ENCODE assay signal across 19 mouse cellular contexts in genomic region chr3:15231433-15231832, GRCm38 (mm10).
A peak's percentile ranks its signal among the peaks of the same experiment; 100 is the strongest.
DNase-seq lines count a peak whose midpoint lies in the region; ATAC-seq and TF ChIP-seq lines count a peak whose summit lies in the region.
"Had no signal": no experiment of that assay in that cellular context is flagged by ENCODE, and none has a peak within 500 bp of the region (broad histone marks: within the 10 kb centered on the region; RNA-seq: fewer than 3 reads in every experiment).

No protein-coding gene starts in this region.

- in situ Hi-C loops in CH12.LX (cut with MboI; ENCODE audit: low pct_ligation_motif_present, low pct_unique_long_range_greater_than_20kb, low sequenced_read_pairs), result loop anchor here (25.0 kb wide), 1 partner anchor 544 kb away; no protein-coding TSS in a partner anchor

- no peak overlapping the region for H3K27ac ChIP-seq in midbrain, embryonic 15.5 days
- no peak overlapping the region for H3K27ac ChIP-seq in midbrain, embryonic 13.5 days
- H3K27ac ChIP-seq in CH12.LX (ENCODE audit: insufficient read depth, low read depth), result no peak overlapping the region
- H3K27ac ChIP-seq in embryonic facial prominence, embryonic 14.5 days (replicated peaks; ENCODE audit: low read depth, low read length), result no peak overlapping the region
- H3K27ac ChIP-seq: forebrain, embryonic 15.5 days; heart, embryonic 10.5 days; hindbrain, embryonic 10.5 days; hindbrain, embryonic 14.5 days; intestine, embryonic 15.5 days had no signal

- no peaks in the 10 kb centered on the region for H3K79me2 ChIP-seq in CH12.LX (replicated peaks; ENCODE audit: control insufficient read depth, extremely low read depth, insufficient read depth, poor library complexity, severe bottlenecking)

- no peak for TF ChIP-seq CTCF in CH12.LX (conservative IDR thresholded peaks at IDR 0.05 in 1 of 2, IDR thresholded peaks at IDR 0.05 in 1 of 2; ENCODE audit: low read depth in 2 of 2, low read length in 2 of 2)

- no peak overlapping the region for H3K4me3 ChIP-seq in midbrain, embryonic 15.5 days
- H3K4me3 ChIP-seq in midbrain, embryonic 13.5 days (replicated peaks), result no peak overlapping the region
- H3K4me3 ChIP-seq in CH12.LX (replicated peaks in 1 of 3; ENCODE audit: low read depth in 2 of 3, low read length in 2 of 3, poor library complexity in 1 of 3), result no peak overlapping the region
- H3K4me3 ChIP-seq in embryonic facial prominence, embryonic 14.5 days (ENCODE audit: low read depth, low read length), result no peak overlapping the region
- H3K4me3 ChIP-seq: forebrain, embryonic 15.5 days; heart, embryonic 10.5 days; hindbrain, embryonic 10.5 days; intestine, embryonic 15.5 days had no signal

- 0 out of 2 replicates have a peak, but pooled peaks have one; percentile 42 for ATAC-seq in midbrain, embryonic 15.5 days (replicated peaks)
- no peak for ATAC-seq in midbrain, embryonic 13.5 days
- ATAC-seq in embryonic facial prominence, embryonic 14.5 days (ENCODE audit: low read depth), result 0 out of 2 replicates have a peak, but pooled peaks have one; percentile 22
- ATAC-seq: CD4-positive, CD25-positive, alpha-beta regulatory T cell, adult 4 months; forebrain, embryonic 15.5 days; intestine, embryonic 15.5 days had no signal

- no peaks in the 10 kb centered on the region for H3K9me3 ChIP-seq in midbrain, embryonic 15.5 days
- H3K9me3 ChIP-seq in midbrain, embryonic 13.5 days, result no peaks in the 10 kb centered on the region
- no peaks in the 10 kb centered on the region for H3K9me3 ChIP-seq in CH12.LX (replicated peaks; ENCODE audit: low read length)
- H3K9me3 ChIP-seq in embryonic facial prominence, embryonic 14.5 days (ENCODE audit: control insufficient read depth, low read length), result no peaks in the 10 kb centered on the region
- H3K9me3 ChIP-seq: forebrain, embryonic 15.5 days; heart, embryonic 10.5 days; hindbrain, embryonic 10.5 days; intestine, embryonic 15.5 days had no signal

- no peak for TF ChIP-seq RAD21 in CH12.LX (IDR thresholded peaks at IDR 0.05; ENCODE audit: low read depth, low read length)

- no peak overlapping the region for H3K4me2 ChIP-seq in midbrain, embryonic 15.5 days
- H3K4me2 ChIP-seq in midbrain, embryonic 13.5 days (replicated peaks), result no peak overlapping the region
- H3K4me2 ChIP-seq in CH12.LX (ENCODE audit: insufficient read depth, low read depth, poor library complexity, severe bottlenecking), result no peak overlapping the region; the same call in 1 of the 2 replicates
- H3K4me2 ChIP-seq in embryonic facial prominence, embryonic 14.5 days (ENCODE audit: low read depth, low read length), result no peak overlapping the region
- H3K4me2 ChIP-seq: forebrain, embryonic 15.5 days; hindbrain, embryonic 14.5 days; intestine, embryonic 15.5 days had no signal

- DNase-seq in CH12.LX (ENCODE audit: extremely low read depth), result no peak
- peak; percentile 34 for DNase-seq in embryonic facial prominence, embryonic 14.5 days (ENCODE audit: low spot score)
- no peak for DNase-seq in kidney, adult 18-20 months
- no peak for DNase-seq in thymus, postnatal 0 days (ENCODE audit: low spot score)
- no peak for DNase-seq in c-Kit-positive CD71-positive TER-119-positive erythroid progenitor cells, embryonic 14.5 days (ENCODE audit: low spot score)
- DNase-seq: adrenal gland, adult 2 months; adrenal gland, postnatal 25 days; cerebellum, adult 2 months; cerebellum, postnatal 10 days; heart, adult 18-20 months; heart, postnatal 14 days had no signal

- no peaks in the 10 kb centered on the region for H3K27me3 ChIP-seq in midbrain, embryonic 15.5 days (replicated peaks)
- no peaks in the 10 kb centered on the region for H3K27me3 ChIP-seq in midbrain, embryonic 13.5 days
- H3K27me3 ChIP-seq in CH12.LX (replicated peaks), result no peaks in the 10 kb centered on the region
- no peaks in the 10 kb centered on the region for H3K27me3 ChIP-seq in embryonic facial prominence, embryonic 14.5 days (replicated peaks; ENCODE audit: control insufficient read depth, insufficient read depth, low read length)
- H3K27me3 ChIP-seq: forebrain, embryonic 15.5 days; intestine, embryonic 15.5 days had no signal

- no peak for TF ChIP-seq EP300 in CH12.LX (IDR thresholded peaks at IDR 0.05; ENCODE audit: low read length)

- 45% methylated on average over 3 of the region's 3 CpGs for WGBS in midbrain, embryonic 15.5 days
- WGBS in midbrain, embryonic 13.5 days, result 51% methylated on average over 3 of the region's 3 CpGs
- WGBS in embryonic facial prominence, embryonic 14.5 days, result 19% methylated on average over 3 of the region's 3 CpGs

- no peak overlapping the region for H3K9ac ChIP-seq in midbrain, embryonic 15.5 days
- no peak overlapping the region for H3K9ac ChIP-seq in midbrain, embryonic 13.5 days (replicated peaks)
- no peak overlapping the region for H3K9ac ChIP-seq in CH12.LX (ENCODE audit: insufficient read depth, low read depth)
- no peak overlapping the region for H3K9ac ChIP-seq in embryonic facial prominence, embryonic 14.5 days (ENCODE audit: low read depth, low read length)
- H3K9ac ChIP-seq: forebrain, embryonic 15.5 days; hindbrain, embryonic 14.5 days; intestine, embryonic 15.5 days had no signal

- H3K4me1 ChIP-seq in midbrain, embryonic 15.5 days, result no peaks in the 10 kb centered on the region
- no peaks in the 10 kb centered on the region for H3K4me1 ChIP-seq in midbrain, embryonic 13.5 days (replicated peaks)
- peaks cover 11 to 39% of the 10 kb centered on the region in 2 experiments; a peak in 3 of 4 replicates for H3K4me1 ChIP-seq in CH12.LX (ENCODE audit: control insufficient read depth in 1 of 2, insufficient read depth in 2 of 2)
- H3K4me1 ChIP-seq in embryonic facial prominence, embryonic 14.5 days (ENCODE audit: control insufficient read depth, insufficient read depth, low read length), result no peaks in the 10 kb centered on the region
- H3K4me1 ChIP-seq: forebrain, embryonic 15.5 days; heart, embryonic 10.5 days; hindbrain, embryonic 10.5 days; intestine, embryonic 15.5 days had no signal

- dilution Hi-C loops in CH12.LX (cut with MboI; ENCODE audit: extremely low pct_ligation_motif_present, extremely low pct_unique_long_range_greater_than_20kb, low sequenced_read_pairs), result no loop called here

- H3K36me3 ChIP-seq in midbrain, embryonic 15.5 days (replicated peaks), result no peaks in the 10 kb centered on the region
- no peaks in the 10 kb centered on the region for H3K36me3 ChIP-seq in midbrain, embryonic 13.5 days
- no peaks in the 10 kb centered on the region for H3K36me3 ChIP-seq in CH12.LX (replicated peaks in 1 of 2; ENCODE audit: control insufficient read depth in 1 of 2, insufficient read depth in 1 of 2, low read length in 1 of 2)
- H3K36me3 ChIP-seq in embryonic facial prominence, embryonic 14.5 days (ENCODE audit: control insufficient read depth, insufficient read depth, low read length), result no peaks in the 10 kb centered on the region
- H3K36me3 ChIP-seq: forebrain, embryonic 15.5 days; heart, embryonic 10.5 days; hindbrain, embryonic 10.5 days; intestine, embryonic 15.5 days had no signal

- no peak for TF ChIP-seq POLR2A in CH12.LX (IDR thresholded peaks at IDR 0.05; ENCODE audit: low read depth, low read length)

TF ChIP-seq in CH12.LX, 34 proteins besides CTCF, POLR2A, EP300 and RAD21:
- TF ChIP-seq ZNF384 (IDR thresholded peaks at IDR 0.05; ENCODE audit: low read depth, low read length) (0 out of 2 replicates have a peak, but pooled peaks have one; percentile 29), ETS1 (conservative IDR thresholded peaks at IDR 0.05; ENCODE audit: low read depth, low read length) (no peak), CHD1 (IDR thresholded peaks at IDR 0.05; ENCODE audit: low read depth, low read length) (no peak)
TF ChIP-seq in CH12.LX: peak in this region for 1.
